Comparison of ENCODE assay signal across 8 mouse cellular contexts in the genomic region with DNA sequence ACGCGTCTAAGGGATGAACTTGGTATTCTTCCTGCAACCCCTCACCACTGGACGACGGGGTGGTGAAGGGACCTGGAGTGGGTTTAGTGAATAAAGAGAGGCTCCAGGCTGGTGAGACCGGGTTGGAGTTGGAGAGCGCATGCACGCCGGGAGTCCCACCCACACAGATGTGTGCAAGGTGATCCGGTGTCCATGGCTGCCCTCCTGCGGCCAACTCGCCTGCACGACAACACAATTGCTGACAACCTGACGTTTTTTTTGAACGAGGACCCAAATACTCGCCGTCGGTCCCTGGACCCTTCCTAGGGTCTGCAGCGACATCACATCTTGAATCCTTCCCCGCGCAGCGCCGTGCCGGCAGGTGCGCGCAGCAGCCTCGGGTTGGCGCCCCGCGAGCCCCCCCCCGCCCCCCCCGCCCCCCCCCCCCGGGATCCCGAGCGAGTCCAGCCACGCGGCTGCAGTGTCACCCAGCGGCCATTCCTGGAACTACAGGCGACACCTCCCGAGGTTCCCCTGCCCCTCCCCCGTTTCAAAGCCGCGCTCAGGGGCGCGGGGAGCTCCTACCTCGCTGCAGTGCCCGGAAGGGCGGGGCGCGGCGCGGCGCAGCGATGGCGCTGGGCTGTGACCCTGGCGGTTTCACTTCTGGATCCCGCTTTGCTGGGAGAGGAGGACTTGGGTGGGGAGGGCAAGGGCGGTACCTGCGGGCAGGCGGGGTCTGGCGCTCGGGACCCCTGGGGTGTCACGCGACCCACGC. TPM values are rescaled to one million over a fixed set of nuclear protein-coding genes. Genes with fewer than 3 reads are reported as not detected.
DNase-seq lines count a peak whose midpoint lies in the region; ATAC-seq lines count a peak whose summit lies in the region.

No protein-coding gene starts in this region.

- ATAC-seq in inflammation-experienced regulatory T-cells, adult 6 months, result peak; percentile 82
- ATAC-seq in megakaryocyte-erythroid progenitor cell, adult 5-6 weeks (replicated peaks; ENCODE audit: low FRiP score, low TSS enrichment, poor library complexity, severe bottlenecking), result peak; percentile 65

- peak; percentile 95 for DNase-seq in ZHBTc4 (ENCODE audit: low read depth, low spot score)
- DNase-seq in cerebellum, postnatal 4 days (ENCODE audit: low spot score in 2 of 2), result peak; percentile 88 to 91
- DNase-seq in gastrocnemius, postnatal 14 days, result peak; percentile 81
- DNase-seq in left cerebral cortex, postnatal 14 days (ENCODE audit: low spot score in 2 of 2), result peak; percentile 81 to 90
- DNase-seq in right cerebral cortex, postnatal 14 days, result peak; percentile 94
- DNase-seq in urinary bladder, postnatal 25 days (ENCODE audit: low spot score), result peak; percentile 93

- intact Hi-C loops in gastrocnemius, postnatal 14 days (cut with DNase I; ENCODE audit: low total_unique reads), result loop anchor here (5.0 to 10.0 kb wide), 2 partner anchors 115 to 193 kb away; no protein-coding TSS in a partner anchor
- intact Hi-C loops in left cerebral cortex, postnatal 14 days (cut with DNase I), result loop anchor here (5.0 to 10.0 kb wide), 2 partner anchors 115 to 193 kb away; no protein-coding TSS in a partner anchor

RNA-seq across cellular contexts. Expression of a gene that starts 11.3 kb away (rescaled TPM):
- total RNA-seq in gastrocnemius, postnatal 14 days (2021), result not detected
- 1 to 10 TPM; 1.2 to 3.1 (median 2.1) TPM for polyA plus RNA-seq in inflammation-experienced regulatory T-cells, adult 6 months (2017; shearing (Covaris generic))
- total RNA-seq in left cerebral cortex, postnatal 14 days (2021), result 1 to 10 TPM; 1.6 to 4.4 TPM
- total RNA-seq in megakaryocyte-erythroid progenitor cell, adult 5-6 weeks (2014; fragmentation: Nextera tagmentation), result 0.82 and 1.7 TPM in 2 replicates
- not detected in 2 replicates for total RNA-seq in megakaryocyte-erythroid progenitor cell, adult 5-6 weeks (2017)

RNA-seq across cellular contexts. Expression of a gene that starts 18.8 kb away (rescaled TPM):
- total RNA-seq in gastrocnemius, postnatal 14 days (2021), result 10 to 100 TPM; 27.7 to 30.3 TPM
- polyA plus RNA-seq in inflammation-experienced regulatory T-cells, adult 6 months (2017; shearing (Covaris generic)), result 100 to 1,000 TPM; 148 to 198 (median 167) TPM
- 100 to 1,000 TPM; 105 to 106 TPM for total RNA-seq in left cerebral cortex, postnatal 14 days (2021)
- total RNA-seq in megakaryocyte-erythroid progenitor cell, adult 5-6 weeks (2014; fragmentation: Nextera tagmentation), result 75.6 and 75.9 TPM in 2 replicates
- total RNA-seq in megakaryocyte-erythroid progenitor cell, adult 5-6 weeks (2017), result 15.7 and 32.3 TPM in 2 replicates

RNA-seq across cellular contexts. Expression of a gene that starts 45.3 kb away (rescaled TPM):
- total RNA-seq in gastrocnemius, postnatal 14 days (2021), result 1 to 10 TPM; 3.9 to 5.3 TPM
- under 1 TPM in 2 of 3 experiments, not detected in 1; 0.13 to 0.68 TPM for polyA plus RNA-seq in inflammation-experienced regulatory T-cells, adult 6 months (2017; shearing (Covaris generic))
- 1 to 10 TPM; 2.0 to 3.2 TPM for total RNA-seq in left cerebral cortex, postnatal 14 days (2021)
- total RNA-seq in megakaryocyte-erythroid progenitor cell, adult 5-6 weeks (2014; fragmentation: Nextera tagmentation), result not detected in 2 replicates
- not detected in 2 replicates for total RNA-seq in megakaryocyte-erythroid progenitor cell, adult 5-6 weeks (2017)

RNA-seq across cellular contexts. Expression of a gene that starts 57.3 kb away (rescaled TPM):
- total RNA-seq in gastrocnemius, postnatal 14 days (2021), result 1 to 10 TPM; 2.2 to 2.9 TPM
- polyA plus RNA-seq in inflammation-experienced regulatory T-cells, adult 6 months (2017; shearing (Covaris generic)), result 1 to 10 TPM; 7.0 to 8.2 (median 7.2) TPM
- 10 to 100 TPM; 10.7 to 11.1 TPM for total RNA-seq in left cerebral cortex, postnatal 14 days (2021)
- total RNA-seq in megakaryocyte-erythroid progenitor cell, adult 5-6 weeks (2014; fragmentation: Nextera tagmentation), result 6.4 and 10.6 TPM in 2 replicates
- 1.6 and 5.4 TPM in 2 replicates for total RNA-seq in megakaryocyte-erythroid progenitor cell, adult 5-6 weeks (2017)

Comparison
In these comparisons a context has a peak if more than half of its experiments do, and no peak if none do; other contexts are left out.
1. Peak in every context shown above with its lines: DNase-seq and ATAC-seq.